Mouse (Mus musculus): ENCODE data around the gene Zap70. TPM values are rescaled to one million over a fixed set of nuclear protein-coding genes. Genes with fewer than 3 reads are reported as not detected.
A peak's percentile ranks its signal among the peaks of the same experiment; 100 is the strongest.

Zap70 gene
- total RNA-seq, 1 experiment, result 2.5 TPM

DNA sequence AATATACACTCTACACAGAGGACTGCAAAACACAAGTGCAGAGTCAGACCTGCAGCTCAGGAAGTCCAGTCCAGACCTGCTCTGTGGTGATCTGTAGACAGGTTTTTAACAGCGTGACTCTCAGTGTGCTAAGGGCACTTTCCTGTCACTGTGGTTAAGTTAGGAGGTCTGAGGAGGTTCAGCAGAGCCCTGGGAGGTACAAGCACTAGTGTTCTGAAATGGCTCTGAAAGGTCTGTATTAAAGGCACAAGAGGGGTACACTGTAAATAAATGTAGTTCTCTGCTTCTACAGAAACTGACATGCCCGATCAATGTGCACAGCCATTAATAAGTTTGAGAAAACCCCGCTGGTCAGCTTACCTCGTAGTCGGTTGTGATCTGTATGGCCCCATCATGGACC is 62.8 kb downstream of the Zap70 start:
- no peak for TF ChIP-seq ZNF384 (IDR thresholded peaks at IDR 0.05; ENCODE audit: low read depth, low read length)
- TF ChIP-seq HCFC1 (IDR thresholded peaks at IDR 0.05; ENCODE audit: borderline replicate concordance, insufficient read depth, low read length), result no peak
- TF ChIP-seq ZC3H11A (IDR thresholded peaks at IDR 0.05; ENCODE audit: borderline replicate concordance, low read depth, low read length), result no peak
- no peak overlapping the region for H3K27ac ChIP-seq (ENCODE audit: insufficient read depth, low read depth, low read length, poor library complexity, severe bottlenecking)
- no peaks in the 10 kb centered on the region; a peak in 1 of 4 replicates for H3K4me1 ChIP-seq (ENCODE audit: control insufficient read depth in 2 of 2, insufficient read depth in 2 of 2, low read length in 2 of 2, poor library complexity in 1 of 2)
- no peak overlapping the region for H3K9ac ChIP-seq (ENCODE audit: insufficient read depth, low read depth, low read length, poor library complexity, severe bottlenecking)
- H3K36me3 ChIP-seq (ENCODE audit: control insufficient read depth, insufficient read depth, low read length, poor library complexity, severe bottlenecking), result peaks cover 48% of the 10 kb centered on the region
- in situ Hi-C loops (cut with MboI; ENCODE audit: low sequenced_read_pairs in 2 of 2, unreplicated experiment in 2 of 2), result no loop called here
- H3K9me3 ChIP-seq (ENCODE audit: control insufficient read depth, insufficient read depth, low read depth, low read length), result no peaks in the 10 kb centered on the region
- H3K4me3 ChIP-seq (ENCODE audit: insufficient read depth in 1 of 2, low read depth in 1 of 2, low read length in 2 of 2, poor library complexity in 1 of 2, severe bottlenecking in 1 of 2), result no peak overlapping the region
- no peak for DNase-seq (ENCODE audit: low read depth, low spot score)

DNA sequence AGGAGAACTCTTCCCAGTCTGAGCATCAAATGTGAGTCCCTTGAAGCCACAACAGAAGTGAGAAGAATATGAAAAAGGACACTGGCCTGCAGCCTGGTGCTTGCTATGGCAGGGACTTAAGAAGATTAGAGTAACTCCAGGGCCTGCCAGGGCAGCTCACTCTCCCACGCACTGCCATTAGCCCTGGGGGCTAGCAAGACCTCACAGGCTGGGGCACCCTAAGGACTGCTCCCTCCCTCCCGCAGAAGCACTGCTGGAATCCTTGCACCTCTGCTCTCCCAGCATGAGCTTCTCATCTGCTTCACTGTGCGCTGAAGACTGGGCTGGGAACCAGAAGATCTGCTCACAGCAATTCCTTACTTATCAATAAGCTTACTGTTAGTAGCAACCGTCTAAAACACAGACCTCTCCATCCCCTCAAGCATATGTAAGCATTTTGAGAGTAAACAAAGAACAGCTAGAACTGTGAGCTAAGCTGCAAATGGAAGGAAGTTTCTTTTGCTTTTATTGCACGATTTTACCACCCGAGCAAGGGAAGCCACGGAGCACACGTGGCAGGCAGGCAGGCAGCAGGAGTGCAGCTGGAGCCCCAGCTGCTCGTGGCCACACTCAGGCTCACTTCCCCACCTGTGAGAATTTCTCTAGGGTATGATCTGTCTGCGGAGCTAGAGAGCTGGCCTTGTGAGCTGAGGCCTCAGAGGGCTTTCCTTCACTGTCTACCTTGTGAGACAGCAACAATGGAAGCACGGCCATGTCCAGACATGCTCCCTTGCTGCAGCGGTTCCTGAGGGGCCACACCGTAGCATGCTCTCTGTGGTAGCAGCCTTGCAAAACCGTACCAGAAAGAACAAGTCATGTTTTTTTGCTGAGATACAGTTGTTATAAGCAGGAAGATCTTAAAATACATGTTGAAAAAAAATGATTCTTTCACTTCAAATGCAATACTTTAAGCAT is 69.6 kb downstream of the Zap70 start:
- in situ Hi-C loops (cut with MboI; ENCODE audit: low sequenced_read_pairs in 2 of 2, unreplicated experiment in 2 of 2), result no loop called here
- peaks cover 33% of the 10 kb centered on the region for H3K36me3 ChIP-seq (ENCODE audit: control insufficient read depth, insufficient read depth, low read length, poor library complexity, severe bottlenecking)
- H3K4me3 ChIP-seq (ENCODE audit: insufficient read depth in 1 of 2, low read depth in 1 of 2, low read length in 2 of 2, poor library complexity in 1 of 2, severe bottlenecking in 1 of 2), result no peak overlapping the region
- H3K9me3 ChIP-seq (ENCODE audit: control insufficient read depth, insufficient read depth, low read depth, low read length), result no peaks in the 10 kb centered on the region
- H3K9ac ChIP-seq (ENCODE audit: insufficient read depth, low read depth, low read length, poor library complexity, severe bottlenecking), result peak overlapping the region; percentile 45; the same call in 1 of the 2 replicates
- peak overlapping the region; percentile 76 for H3K27ac ChIP-seq (ENCODE audit: insufficient read depth, low read depth, low read length, poor library complexity, severe bottlenecking)
- DNase-seq (ENCODE audit: low read depth, low spot score), result no peak
- peaks cover 7% of the 10 kb centered on the region in 2 experiments; a peak in 3 of 4 replicates for H3K4me1 ChIP-seq (ENCODE audit: control insufficient read depth in 2 of 2, insufficient read depth in 2 of 2, low read length in 2 of 2, poor library complexity in 1 of 2)
- no peak for TF ChIP-seq ZC3H11A (IDR thresholded peaks at IDR 0.05; ENCODE audit: borderline replicate concordance, low read depth, low read length)

Other genes starting within 250 kb of the Zap70 start
- 28.6 and 50.7 TPM in 2 replicates for gene Cnnm3, start 249.9 kb upstream of the Zap70 start, total RNA-seq (2012; rRNA removed)
- gene Ankrd23, start 224.9 kb upstream of the Zap70 start, total RNA-seq (2012; rRNA removed), result 5.0 and 5.5 TPM in 2 replicates
- 0.21 TPM in 1 of 2 replicates, not detected in the other for gene Gm42417, start 222.4 kb upstream of the Zap70 start, total RNA-seq (2012; rRNA removed)
- gene Ankrd39, start 214.4 kb upstream of the Zap70 start, total RNA-seq (2012; rRNA removed), result 11.3 and 15.7 TPM in 2 replicates
- 9.8 and 10.0 TPM in 2 replicates for gene Sema4c, start 203.4 kb upstream of the Zap70 start, total RNA-seq (2012; rRNA removed)
- 8.0 and 11.2 TPM in 2 replicates for gene Fam178b, start 78.6 kb upstream of the Zap70 start, total RNA-seq (2012; rRNA removed)
- 598 and 769 TPM in 2 replicates for gene Cox5b, start 70.3 kb upstream of the Zap70 start, total RNA-seq (2012; rRNA removed)
- not detected in 2 replicates for gene 4933424G06Rik, start 51.6 kb upstream of the Zap70 start, total RNA-seq (2012; rRNA removed)
- 115 and 129 TPM in 2 replicates for gene Actr1b, start 47.4 kb upstream of the Zap70 start, total RNA-seq (2012; rRNA removed)
- gene Tmem131, start 181.9 kb downstream of the Zap70 start, total RNA-seq (2012; rRNA removed), result 73.1 and 98.4 TPM in 2 replicates

All from ES-E14 (cell line).